Mouse (Mus musculus): ENCODE measurements around the gene Gm10097. TPM values are rescaled to one million over a fixed set of nuclear protein-coding genes. Genes with fewer than 3 reads are reported as not detected.

The Gm10097 gene
- polyA plus RNA-seq, 1 experiment from 2014 or later, result 0.54 TPM

DNA sequence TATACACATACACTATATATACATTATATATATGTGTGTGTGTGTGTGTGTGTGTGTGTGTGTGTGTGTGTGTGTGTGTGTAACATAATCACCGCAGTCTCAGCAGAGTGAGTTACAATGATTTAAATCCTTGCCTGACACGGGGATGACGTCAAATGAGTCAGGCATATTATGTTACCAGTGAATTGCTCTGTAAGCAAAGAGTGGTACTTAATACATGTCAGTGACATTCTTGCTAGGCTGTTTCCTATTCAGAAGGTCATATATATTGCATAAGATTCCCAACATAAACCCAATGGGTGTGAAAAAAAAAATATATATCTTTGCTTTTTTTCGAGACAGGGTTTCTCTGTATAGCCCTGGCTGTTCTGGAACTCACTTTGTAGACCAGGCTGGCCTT lies 20.1 kb downstream of the Gm10097 start:
- Histone ChIP-seq H3K4me2 (no peak overlapping the region), H3K4me1 (ENCODE audit: control insufficient read depth, insufficient read depth, low read length) (no peaks in the 10 kb centered on the region), H3K9me3 (replicated peaks; ENCODE audit: control insufficient read depth, low read length) (no peaks in the 10 kb centered on the region), H3K27ac (ENCODE audit: low read depth, low read length) (no peak overlapping the region), H3K4me3 (ENCODE audit: low read depth, low read length) (no peak overlapping the region), H3K27me3 (ENCODE audit: control insufficient read depth, insufficient read depth, low read length) (no peaks in the 10 kb centered on the region), H3K9ac (ENCODE audit: low read depth, low read length) (no peak overlapping the region), H3K36me3 (ENCODE audit: control insufficient read depth, insufficient read depth, low read length) (no peaks in the 10 kb centered on the region)
- WGBS (ENCODE audit: insufficient replicate concordance), result 96% methylated on average over 4 of the region's 4 CpGs
- no peak for ATAC-seq (replicated peaks; ENCODE audit: insufficient number of reproducible peaks, low FRiP score, low TSS enrichment)

DNA sequence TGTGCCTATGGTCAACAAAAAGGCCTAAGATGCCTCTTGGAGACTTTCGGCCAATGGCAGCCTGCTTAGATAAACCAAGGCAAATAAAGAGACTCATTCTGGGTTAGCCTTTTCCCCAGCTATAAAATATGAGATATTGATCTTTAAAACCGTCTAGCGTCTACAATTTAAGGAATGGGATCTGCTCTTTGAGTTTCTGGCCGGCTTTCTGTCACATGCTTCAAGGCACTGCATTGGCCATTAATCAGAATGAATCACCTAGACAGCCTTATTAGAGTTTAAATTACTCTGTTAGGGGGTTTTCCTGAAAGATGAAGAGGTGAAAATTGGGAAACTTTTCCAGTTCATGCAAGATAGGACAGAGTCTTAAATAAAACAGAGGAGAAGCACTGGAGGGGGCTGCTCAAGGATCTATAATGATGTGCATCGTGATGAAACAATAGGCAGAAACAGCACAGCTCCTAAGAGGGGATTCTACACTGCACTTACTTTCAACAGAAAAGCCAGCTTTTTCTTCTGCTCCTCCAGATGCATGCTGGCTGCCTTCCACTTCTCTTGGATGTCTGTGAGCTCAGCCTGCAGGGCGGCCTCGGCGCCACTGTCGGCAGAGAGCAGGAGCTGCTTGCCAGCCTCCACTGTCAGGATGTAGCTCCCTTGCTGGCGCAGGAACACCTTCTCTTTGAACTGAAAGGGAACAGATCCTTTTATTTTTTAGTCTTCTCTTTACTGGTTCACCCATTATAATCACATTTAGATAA lies 28.2 kb downstream of the Gm10097 start:
- WGBS (ENCODE audit: insufficient replicate concordance), result 78% methylated on average over 10 of the region's 10 CpGs
- ATAC-seq (replicated peaks; ENCODE audit: insufficient number of reproducible peaks, low FRiP score, low TSS enrichment), result no peak
- H3K4me3 ChIP-seq (ENCODE audit: low read depth, low read length), result no peak overlapping the region

DNA sequence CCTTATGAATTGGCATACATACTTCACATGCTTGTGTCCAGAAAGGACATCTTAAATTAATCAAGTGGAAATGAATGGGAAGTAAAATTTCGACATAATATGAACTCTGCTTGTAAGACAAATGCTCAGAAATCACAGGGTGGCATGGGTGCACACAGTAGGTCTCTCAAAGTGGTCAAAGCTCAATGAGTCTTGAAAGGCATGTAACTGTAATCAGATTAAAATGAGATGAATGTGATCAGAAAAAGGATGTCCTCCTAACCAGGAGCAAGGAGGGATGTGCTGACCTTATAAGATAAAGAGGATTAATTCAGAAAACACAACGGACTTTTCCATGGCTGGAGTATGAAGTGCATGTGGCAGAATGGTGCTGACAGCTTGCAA lies 28.8 kb downstream of the Gm10097 start:
- Histone ChIP-seq H3K27me3 (ENCODE audit: control insufficient read depth, insufficient read depth, low read length) (no peaks in the 10 kb centered on the region), H3K27ac (ENCODE audit: low read depth, low read length) (no peak overlapping the region), H3K9ac (ENCODE audit: low read depth, low read length) (no peak overlapping the region), H3K9me3 (replicated peaks; ENCODE audit: control insufficient read depth, low read length) (no peaks in the 10 kb centered on the region), H3K4me1 (ENCODE audit: control insufficient read depth, insufficient read depth, low read length) (no peaks in the 10 kb centered on the region), H3K4me2 (no peak overlapping the region), H3K36me3 (ENCODE audit: control insufficient read depth, insufficient read depth, low read length) (peaks cover 11% of the 10 kb centered on the region; the same call in 1 of the 2 replicates), H3K4me3 (ENCODE audit: low read depth, low read length) (no peak overlapping the region)
- WGBS (ENCODE audit: insufficient replicate concordance), result 70% methylated on average over 2 of the region's 2 CpGs
- ATAC-seq (replicated peaks; ENCODE audit: insufficient number of reproducible peaks, low FRiP score, low TSS enrichment), result no peak

More for the DNA sequence above, 28.2 kb downstream of the Gm10097 start:
- Histone ChIP-seq H3K4me2 (no peak overlapping the region), H3K9me3 (replicated peaks; ENCODE audit: control insufficient read depth, low read length) (no peaks in the 10 kb centered on the region), H3K27me3 (ENCODE audit: control insufficient read depth, insufficient read depth, low read length) (no peaks in the 10 kb centered on the region), H3K27ac (ENCODE audit: low read depth, low read length) (no peak overlapping the region), H3K9ac (ENCODE audit: low read depth, low read length) (no peak overlapping the region), H3K4me1 (ENCODE audit: control insufficient read depth, insufficient read depth, low read length) (no peaks in the 10 kb centered on the region), H3K36me3 (ENCODE audit: control insufficient read depth, insufficient read depth, low read length) (peaks cover 11% of the 10 kb centered on the region; the same call in 1 of the 2 replicates)

DNA sequence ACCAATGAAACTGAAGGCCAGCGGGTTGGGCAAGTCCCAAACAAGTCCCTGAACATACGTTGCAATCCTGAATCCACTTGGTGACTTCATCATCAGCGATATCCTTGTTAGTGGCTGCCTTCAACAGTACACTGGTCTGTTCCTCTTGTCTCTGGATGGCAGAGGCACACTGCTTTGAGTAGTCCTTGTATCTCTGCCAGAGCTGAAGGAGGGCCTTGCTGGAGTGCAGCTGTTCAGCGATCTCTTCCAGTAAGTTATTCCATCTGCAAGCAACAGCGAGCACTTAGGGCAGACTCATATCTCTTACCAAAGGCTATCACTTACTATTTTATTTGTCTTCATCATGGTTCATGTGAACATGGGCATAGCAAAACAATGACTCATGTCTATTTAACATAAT lies 41.8 kb downstream of the Gm10097 start:
- 80% methylated on average over 5 of the region's 5 CpGs for WGBS (ENCODE audit: insufficient replicate concordance)
- Histone ChIP-seq H3K27ac (ENCODE audit: low read depth, low read length) (no peak overlapping the region), H3K4me2 (no peak overlapping the region), H3K4me3 (ENCODE audit: low read depth, low read length) (no peak overlapping the region), H3K27me3 (ENCODE audit: control insufficient read depth, insufficient read depth, low read length) (no peaks in the 10 kb centered on the region), H3K36me3 (ENCODE audit: control insufficient read depth, insufficient read depth, low read length) (peaks cover 23% of the 10 kb centered on the region), H3K9ac (ENCODE audit: low read depth, low read length) (no peak overlapping the region), H3K4me1 (ENCODE audit: control insufficient read depth, insufficient read depth, low read length) (no peaks in the 10 kb centered on the region), H3K9me3 (replicated peaks; ENCODE audit: control insufficient read depth, low read length) (no peaks in the 10 kb centered on the region; the same call in 1 of the 2 replicates)
- no peak for ATAC-seq (replicated peaks; ENCODE audit: insufficient number of reproducible peaks, low FRiP score, low TSS enrichment)

DNA sequence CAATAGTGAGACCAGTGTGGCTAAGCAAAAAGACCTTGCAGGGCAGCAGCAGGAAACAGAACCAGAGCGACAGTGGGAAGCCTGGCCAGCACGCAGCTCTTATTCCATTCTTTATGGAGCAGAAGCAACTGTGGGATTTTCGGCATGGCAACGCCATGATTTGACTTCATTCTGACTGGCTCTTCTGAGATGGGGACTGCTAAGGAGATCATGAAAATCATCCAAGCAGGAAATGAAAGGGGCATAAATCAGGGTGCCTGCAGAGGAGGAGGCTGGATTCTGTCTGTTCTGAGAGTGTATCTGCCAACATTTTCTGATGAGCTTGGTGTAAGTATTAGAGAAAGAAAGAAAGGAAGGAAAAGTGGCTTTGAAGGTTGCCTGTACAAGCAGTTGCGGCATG lies 47.2 kb downstream of the Gm10097 start:
- WGBS (ENCODE audit: insufficient replicate concordance), result 86% methylated on average over 5 of the region's 5 CpGs
- no peak overlapping the region for H3K4me2 ChIP-seq

DNA sequence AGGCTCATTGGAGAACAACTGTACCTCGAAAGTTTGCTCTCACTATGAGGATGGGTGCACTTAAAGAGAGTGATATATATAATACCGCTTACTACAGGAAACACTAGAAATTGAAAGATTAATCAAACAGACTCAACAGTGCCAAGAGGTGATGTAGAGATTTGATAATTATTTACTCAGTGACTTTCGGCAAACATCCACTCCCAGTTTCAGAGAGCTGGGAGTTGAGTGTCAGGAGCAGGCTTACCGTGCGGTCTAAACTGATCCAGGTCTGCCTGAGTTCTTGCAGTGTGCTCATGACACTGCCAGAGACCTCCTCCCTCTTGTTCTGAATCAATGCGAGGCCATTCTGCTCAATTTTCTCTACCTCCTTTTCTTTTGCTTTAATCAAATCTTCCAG lies 47.7 kb downstream of the Gm10097 start:
- no peaks in the 10 kb centered on the region for H3K4me1 ChIP-seq (ENCODE audit: control insufficient read depth, insufficient read depth, low read length)
- 83% methylated on average over 6 of the region's 6 CpGs for WGBS (ENCODE audit: insufficient replicate concordance)
- H3K4me3 ChIP-seq (ENCODE audit: low read depth, low read length), result no peak overlapping the region
- H3K36me3 ChIP-seq (ENCODE audit: control insufficient read depth, insufficient read depth, low read length), result peaks cover 15% of the 10 kb centered on the region
- H3K27ac ChIP-seq (ENCODE audit: low read depth, low read length), result no peak overlapping the region
- H3K27me3 ChIP-seq (ENCODE audit: control insufficient read depth, insufficient read depth, low read length), result no peaks in the 10 kb centered on the region
- no peak overlapping the region for H3K9ac ChIP-seq (ENCODE audit: low read depth, low read length)
- no peak for ATAC-seq (replicated peaks; ENCODE audit: insufficient number of reproducible peaks, low FRiP score, low TSS enrichment)
- no peak overlapping the region for H3K4me2 ChIP-seq
- H3K9me3 ChIP-seq (replicated peaks; ENCODE audit: control insufficient read depth, low read length), result no peaks in the 10 kb centered on the region; the same call in 1 of the 2 replicates

More for the DNA sequence above, 47.2 kb downstream of the Gm10097 start:
- no peaks in the 10 kb centered on the region for H3K4me1 ChIP-seq (ENCODE audit: control insufficient read depth, insufficient read depth, low read length)
- H3K27me3 ChIP-seq (ENCODE audit: control insufficient read depth, insufficient read depth, low read length), result no peaks in the 10 kb centered on the region
- ATAC-seq (replicated peaks; ENCODE audit: insufficient number of reproducible peaks, low FRiP score, low TSS enrichment), result no peak
- H3K9me3 ChIP-seq (replicated peaks; ENCODE audit: control insufficient read depth, low read length), result no peaks in the 10 kb centered on the region; the same call in 1 of the 2 replicates
- peaks cover 13% of the 10 kb centered on the region for H3K36me3 ChIP-seq (ENCODE audit: control insufficient read depth, insufficient read depth, low read length)
- no peak overlapping the region for H3K4me3 ChIP-seq (ENCODE audit: low read depth, low read length)
- no peak overlapping the region for H3K9ac ChIP-seq (ENCODE audit: low read depth, low read length)
- H3K27ac ChIP-seq (ENCODE audit: low read depth, low read length), result no peak overlapping the region
